Mouse (Mus musculus) forebrain, postnatal 0 days (tissue): ENCODE measurements around the gene Lama5. TPM values are rescaled to one million over a fixed set of nuclear protein-coding genes. Genes with fewer than 3 reads are reported as not detected.
A peak's percentile ranks its signal among the peaks of the same experiment; 100 is the strongest.

ENCODE experiments used
- ATAC-seq: fragments of 200-750 bp; cut with Nextera tagmentation; 2 replicates; pipeline ENCODE4 v1.8.0; 2017; ENCODE audit warnings: mild to moderate bottlenecking, moderate library complexity
- DNase-seq: peaks from one replicate; pipeline ENCODE4 v3.0.0-alpha.2; 2015
- H3K27ac ChIP-seq: fragments of 300-500 bp; sonication (generic); 2 replicates; pipeline ENCODE4 v1.5.1; 2014; ENCODE audit warnings: low read depth, mild to moderate bottlenecking, antibody characterized with exemption, low read length, moderate library complexity, mixed read lengths
- H3K27me3 ChIP-seq: fragments of 300-500 bp; sonication (generic); 2 replicates; pipeline ENCODE4 v1.6.1; 2014; ENCODE audit warnings: mild to moderate bottlenecking, low read length, mixed read lengths; ENCODE audit not compliant: insufficient read depth
- H3K36me3 ChIP-seq: fragments of 300-500 bp; sonication (generic); 2 replicates; pipeline ENCODE4 v1.6.1; 2014; ENCODE audit warnings: mild to moderate bottlenecking, moderate library complexity; ENCODE audit not compliant: insufficient read depth
- H3K4me1 ChIP-seq: fragments of 300-500 bp; sonication (generic); 2 replicates; pipeline ENCODE4 v1.6.1; 2014; ENCODE audit warnings: antibody characterized with exemption; ENCODE audit not compliant: insufficient read depth
- H3K4me2 ChIP-seq: fragments of 300-500 bp; sonication (generic); 2 replicates; pipeline ENCODE4 v1.6.1; 2014; ENCODE audit warnings: low read depth, mild to moderate bottlenecking, moderate library complexity
- H3K4me3 ChIP-seq: fragments of 300-500 bp; sonication (generic); 2 replicates; pipeline ENCODE4 v1.5.1; 2014; ENCODE audit warnings: low read depth, low read length, mixed read lengths
- H3K9ac ChIP-seq: fragments of 300-500 bp; sonication (generic); 2 replicates; pipeline ENCODE4 v1.6.1; 2014; ENCODE audit warnings: mild to moderate bottlenecking
- H3K9me3 ChIP-seq: fragments of 300-500 bp; sonication (generic); 2 replicates; pipeline ENCODE4 v1.6.1; 2016; ENCODE audit warnings: low read length
- CTCF ChIP-seq: sonication (generic); IDR thresholded peaks from 2 replicates; pipeline ENCODE4 v1.5.1; 2016; ENCODE audit warnings: antibody characterized with exemption, control low read depth, low read depth
- WGBS: fragments of 180-500 bp; shearing (Covaris S2); extraction: QIAGEN DNeasy Blood & Tissue Kit; methylation state at CpG from one replicate; pipeline ENCODE4 v1.1.7; 2014; 5-methylcytosine and 5-hydroxymethylcytosine counted together
- polyA plus RNA-seq: library from polyadenylated mRNA; unstranded; fragments of >200 nt; fragmentation: Nextera tagmentation; extraction: Ambion mirVana; gene quantifications from 2 replicates; pipeline ENCODE4 v1.2.1, GENCODE M21; 2015
- total RNA-seq: library from RNA; depleted of rRNA; stranded (reverse); fragments of >200 nt; gene quantifications from 2 replicates; pipeline ENCODE4 v1.2.3, GENCODE M21; 2014

The Lama5 gene
- total and polyA plus RNA-seq, 2 experiments from 2014 or later, result 1.4 to 8.9 TPM

- no peaks in the 10 kb centered on the region for H3K27me3 ChIP-seq
- H3K4me3 ChIP-seq, result no peak overlapping the region
- no peak overlapping the region for H3K27ac ChIP-seq
- no peak for DNase-seq
- 71% methylated on average over 12 of the region's 12 CpGs for WGBS
- ATAC-seq, result peak; percentile 52
- H3K9me3 ChIP-seq, result no peaks in the 10 kb centered on the region
- H3K9ac ChIP-seq, result no peak overlapping the region
- H3K4me2 ChIP-seq, result no peak overlapping the region
- no peaks in the 10 kb centered on the region for H3K4me1 ChIP-seq
- H3K36me3 ChIP-seq, result no peaks in the 10 kb centered on the region
- no peak for TF ChIP-seq CTCF
Measured at GRCm38 (mm10) chr2:180205083-180205955, 20.3 kb downstream of the Lama5 start.

GRCm38 (mm10) chr2:180204501-180204900 is 21.2 kb downstream of the Lama5 start:
- H3K27me3 ChIP-seq, result no peaks in the 10 kb centered on the region
- no peak overlapping the region for H3K27ac ChIP-seq
- no peak overlapping the region for H3K9ac ChIP-seq
- ATAC-seq (no peak), DNase-seq (no peak)
- WGBS, result 91% methylated on average over 9 of the region's 9 CpGs
- H3K36me3 ChIP-seq, result no peaks in the 10 kb centered on the region
- no peaks in the 10 kb centered on the region for H3K9me3 ChIP-seq
- H3K4me3 ChIP-seq, result no peak overlapping the region
- H3K4me2 ChIP-seq, result no peak overlapping the region
- no peaks in the 10 kb centered on the region for H3K4me1 ChIP-seq
- TF ChIP-seq CTCF, result no peak

- Histone ChIP-seq H3K4me2 (no peak overlapping the region), H3K9me3 (no peaks in the 10 kb centered on the region), H3K27me3 (no peaks in the 10 kb centered on the region), H3K36me3 (no peaks in the 10 kb centered on the region), H3K4me1 (no peaks in the 10 kb centered on the region), H3K9ac (no peak overlapping the region), H3K27ac (no peak overlapping the region), H3K4me3 (no peak overlapping the region)
- ATAC-seq, result no peak
- 84% methylated on average over 10 of the region's 10 CpGs for WGBS
- no peak for DNase-seq
- TF ChIP-seq CTCF, result no peak
Measured at GRCm38 (mm10) chr2:180202805-180203204, 22.9 kb downstream of the Lama5 start.

- Histone ChIP-seq H3K9me3 (no peaks in the 10 kb centered on the region), H3K4me1 (no peaks in the 10 kb centered on the region), H3K4me2 (no peak overlapping the region), H3K9ac (no peak overlapping the region), H3K4me3 (no peak overlapping the region), H3K27ac (no peak overlapping the region), H3K36me3 (no peaks in the 10 kb centered on the region), H3K27me3 (no peaks in the 10 kb centered on the region)
- no peak for TF ChIP-seq CTCF
- DNase-seq (no peak), ATAC-seq (no peak)
- WGBS, result 94% methylated on average over 14 of the region's 14 CpGs
Measured at GRCm38 (mm10) chr2:180202263-180202662, 23.4 kb downstream of the Lama5 start.

GRCm38 (mm10) chr2:180201303-180201702 is 24.4 kb downstream of the Lama5 start:
- WGBS, result 80% methylated on average over 9 of the region's 9 CpGs
- no peak for TF ChIP-seq CTCF
- Histone ChIP-seq H3K9me3 (no peaks in the 10 kb centered on the region), H3K36me3 (no peaks in the 10 kb centered on the region), H3K4me1 (no peaks in the 10 kb centered on the region), H3K4me3 (no peak overlapping the region), H3K27me3 (no peaks in the 10 kb centered on the region), H3K27ac (no peak overlapping the region), H3K9ac (no peak overlapping the region), H3K4me2 (no peak overlapping the region)
- ATAC-seq, result no peak
- no peak for DNase-seq

GRCm38 (mm10) chr2:180200681-180201080 is 25.0 kb downstream of the Lama5 start:
- Histone ChIP-seq H3K9me3 (no peaks in the 10 kb centered on the region), H3K4me3 (no peak overlapping the region), H3K4me2 (no peak overlapping the region), H3K36me3 (no peaks in the 10 kb centered on the region), H3K9ac (no peak overlapping the region), H3K27ac (no peak overlapping the region), H3K4me1 (no peaks in the 10 kb centered on the region), H3K27me3 (no peaks in the 10 kb centered on the region)
- DNase-seq (no peak), ATAC-seq (no peak)
- no peak for TF ChIP-seq CTCF
- WGBS, result 58% methylated on average over 11 of the region's 11 CpGs

- no peaks in the 10 kb centered on the region for H3K27me3 ChIP-seq
- H3K36me3 ChIP-seq, result no peaks in the 10 kb centered on the region
- no peak overlapping the region for H3K9ac ChIP-seq
- H3K4me1 ChIP-seq, result no peaks in the 10 kb centered on the region
- TF ChIP-seq CTCF, result no peak
- no peak for ATAC-seq
- H3K27ac ChIP-seq, result no peak overlapping the region
- H3K4me3 ChIP-seq, result no peak overlapping the region
- H3K4me2 ChIP-seq, result no peak overlapping the region
- DNase-seq, result no peak
- WGBS, result 90% methylated on average over 10 of the region's 10 CpGs
- no peaks in the 10 kb centered on the region for H3K9me3 ChIP-seq
Measured at GRCm38 (mm10) chr2:180198782-180199181, 26.9 kb downstream of the Lama5 start.
